Mouse (Mus musculus): ENCODE data around the gene Wfs1. TPM values are rescaled to one million over a fixed set of nuclear protein-coding genes. Genes with fewer than 3 reads are reported as not detected.
A peak's percentile ranks its signal among the peaks of the same experiment; 100 is the strongest.

Wfs1 gene
- polyA plus RNA-seq, 1 experiment from 2014 or later, result 6.5 TPM

DNA sequence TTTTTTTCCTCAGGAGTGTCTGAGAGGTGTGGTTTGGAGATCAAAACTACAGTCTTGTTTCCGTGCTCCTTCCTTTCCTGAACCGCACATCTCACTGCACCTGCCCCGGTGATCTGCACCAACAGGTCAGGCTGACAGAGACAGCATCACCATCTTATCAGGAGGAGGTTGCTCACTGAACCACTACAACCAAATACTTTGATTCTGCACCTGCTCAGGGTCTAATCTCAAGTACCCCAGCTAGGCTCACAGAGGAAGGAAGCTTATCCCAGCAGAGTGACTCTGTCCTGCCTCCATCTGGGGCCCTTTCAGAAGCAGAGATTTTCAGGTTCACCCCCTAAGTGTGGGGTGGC, 596 bp upstream of the Wfs1 start:
- Histone ChIP-seq H3K27ac (ENCODE audit: low read length) (no peak overlapping the region), H3K4me3 (ENCODE audit: low read depth, low read length) (no peak overlapping the region; the same call in 1 of the 2 replicates), H3K4me1 (ENCODE audit: insufficient read depth, low read depth, low read length) (0 out of 2 replicates have a peak, but pooled peaks cover 4% of the 10 kb centered on the region), H3K4me2 (replicated peaks; ENCODE audit: low read depth, low read length) (peak overlapping the region; percentile 98; the same call in 1 of the 2 replicates), H3K27me3 (replicated peaks; ENCODE audit: insufficient read depth, low read length) (no peaks in the 10 kb centered on the region), H3K9ac (replicated peaks; ENCODE audit: low read depth) (no peak overlapping the region), H3K36me3 (ENCODE audit: insufficient read depth, low read length) (no peaks in the 10 kb centered on the region), H3K9me3 (ENCODE audit: low read length) (no peaks in the 10 kb centered on the region)
- no peak for ATAC-seq
- no peak for TF ChIP-seq EP300 (IDR thresholded peaks at IDR 0.05)
- no peak for TF ChIP-seq CTCF (IDR thresholded peaks at IDR 0.05)
- no peak for DNase-seq (ENCODE audit: low spot score)
- 0% methylated on average over 3 of the region's 3 CpGs for WGBS

DNA sequence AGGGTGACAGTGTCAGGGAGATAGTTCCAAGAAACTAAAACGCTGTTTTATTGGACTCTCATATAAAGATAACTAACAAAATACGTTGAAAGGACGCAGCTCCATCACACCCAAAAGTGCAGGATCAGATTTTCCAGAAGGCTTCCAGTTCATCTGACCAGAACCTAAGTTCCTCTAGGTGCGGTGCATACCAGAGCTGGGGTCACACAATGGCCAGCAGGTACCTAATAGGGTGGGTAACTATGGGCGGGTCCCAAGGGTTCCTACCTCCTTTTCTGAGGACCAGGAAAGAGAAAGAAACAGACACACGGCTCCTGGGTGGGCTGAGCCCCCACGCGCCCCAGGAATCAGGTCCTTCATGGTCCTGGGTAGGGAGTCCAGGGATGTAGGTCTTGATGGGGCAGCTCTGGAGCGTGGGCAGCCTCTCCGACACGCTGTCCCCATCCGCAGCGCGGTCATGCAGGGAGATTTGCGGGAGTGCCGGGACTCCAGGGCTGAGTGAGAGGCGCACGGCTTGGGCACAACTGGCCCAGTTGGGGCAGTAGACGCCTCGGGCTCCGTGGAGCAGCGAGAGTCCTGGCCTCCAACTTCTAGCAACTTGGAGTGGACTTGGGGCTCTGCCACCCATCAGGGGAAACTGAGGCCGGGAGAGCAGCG, 753 bp downstream of the Wfs1 start:
- Histone ChIP-seq H3K36me3 (ENCODE audit: insufficient read depth, low read length) (no peaks in the 10 kb centered on the region), H3K4me2 (replicated peaks; ENCODE audit: low read depth, low read length) (peak overlapping the region; percentile 98), H3K27me3 (replicated peaks; ENCODE audit: insufficient read depth, low read length) (no peaks in the 10 kb centered on the region), H3K27ac (ENCODE audit: low read length) (no peak overlapping the region), H3K9ac (replicated peaks; ENCODE audit: low read depth) (peak overlapping the region; percentile 54), H3K4me1 (ENCODE audit: insufficient read depth, low read depth, low read length) (0 out of 2 replicates have a peak, but pooled peaks cover 4% of the 10 kb centered on the region), H3K4me3 (ENCODE audit: low read depth, low read length) (peak overlapping the region; percentile 55), H3K9me3 (ENCODE audit: low read length) (no peaks in the 10 kb centered on the region)
- ATAC-seq (peak; percentile 8), DNase-seq (ENCODE audit: low spot score) (peak; percentile 14)
- WGBS, result 9% methylated on average over 22 of the region's 24 CpGs
- no peak for TF ChIP-seq CTCF (IDR thresholded peaks at IDR 0.05)
- TF ChIP-seq EP300 (IDR thresholded peaks at IDR 0.05), result no peak

DNA sequence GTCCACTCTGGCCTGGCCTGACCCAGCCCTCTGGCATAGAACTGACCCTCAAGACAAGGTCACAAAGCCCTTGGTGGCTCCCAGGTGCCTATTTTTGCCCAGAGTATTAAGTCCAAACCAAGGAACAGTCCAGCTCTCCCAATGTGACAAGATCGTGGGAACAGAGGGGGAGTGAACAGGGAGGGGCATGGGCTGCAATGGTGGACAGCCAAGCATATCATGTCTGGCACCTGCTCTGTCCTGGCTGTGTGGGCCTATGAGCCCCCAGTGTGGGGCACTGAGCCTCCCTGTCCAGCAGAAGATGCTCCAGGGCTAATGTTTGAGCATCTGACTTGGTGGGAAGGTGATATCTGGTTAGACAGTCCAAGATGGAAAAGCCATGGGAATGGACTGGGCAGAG, 2.4 kb downstream of the Wfs1 start:
- H3K36me3 ChIP-seq (ENCODE audit: insufficient read depth, low read length), result no peaks in the 10 kb centered on the region
- 0 out of 2 replicates have a peak, but pooled peaks cover 4% of the 10 kb centered on the region for H3K4me1 ChIP-seq (ENCODE audit: insufficient read depth, low read depth, low read length)
- WGBS, result 79% methylated on average over 1 of the region's 1 CpGs
- H3K9me3 ChIP-seq (ENCODE audit: low read length), result no peaks in the 10 kb centered on the region
- H3K4me2 ChIP-seq (replicated peaks; ENCODE audit: low read depth, low read length), result no peak overlapping the region
- H3K27ac ChIP-seq (ENCODE audit: low read length), result no peak overlapping the region
- no peak overlapping the region for H3K9ac ChIP-seq (replicated peaks; ENCODE audit: low read depth)
- DNase-seq (ENCODE audit: low spot score) (no peak), ATAC-seq (no peak)
- H3K4me3 ChIP-seq (ENCODE audit: low read depth, low read length), result no peak overlapping the region
- no peaks in the 10 kb centered on the region for H3K27me3 ChIP-seq (replicated peaks; ENCODE audit: insufficient read depth, low read length)
- TF ChIP-seq EP300 (IDR thresholded peaks at IDR 0.05) (no peak), CTCF (IDR thresholded peaks at IDR 0.05) (no peak)

DNA sequence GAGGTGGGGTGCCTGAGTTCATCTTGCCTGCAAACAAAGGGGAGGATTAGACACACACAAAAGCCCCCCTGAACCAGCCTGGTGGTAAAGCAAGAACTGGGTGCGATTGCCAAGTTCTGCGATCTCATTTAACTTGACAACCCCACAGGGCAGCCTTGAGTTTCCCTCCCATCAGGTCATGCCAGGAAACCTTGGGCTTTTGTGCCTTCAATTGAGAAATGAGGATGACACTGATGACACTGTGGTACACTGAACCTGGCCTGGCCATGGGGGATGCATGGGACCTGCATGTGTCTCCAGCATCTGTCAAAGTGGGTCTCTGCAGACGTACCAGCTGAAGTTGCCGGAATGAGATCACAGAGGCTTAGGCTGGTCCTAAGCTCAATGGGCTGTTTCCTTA, 6.7 kb downstream of the Wfs1 start:
- ATAC-seq, result no peak

DNA sequence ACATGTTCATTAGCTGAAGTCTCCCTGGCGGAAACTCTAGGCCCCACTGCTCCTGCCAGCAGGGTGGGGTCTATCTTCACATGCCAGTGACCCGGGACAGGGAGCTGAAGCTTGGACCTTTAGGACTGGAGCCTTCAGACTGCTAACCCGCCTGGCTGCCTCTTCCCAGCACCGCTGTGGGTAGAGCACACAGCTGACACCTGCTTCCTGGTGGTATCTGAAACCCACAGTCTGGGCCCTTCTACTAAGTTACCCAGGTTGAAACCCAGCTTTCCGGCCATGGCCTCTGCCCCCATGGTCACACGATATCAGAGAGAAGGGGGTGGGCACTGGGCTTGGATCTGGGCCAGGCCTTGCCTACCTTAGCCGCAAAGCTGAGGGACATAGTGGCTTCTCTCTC, 9.4 kb downstream of the Wfs1 start:
- no peak for ATAC-seq
- TF ChIP-seq EP300 (IDR thresholded peaks at IDR 0.05) (no peak), CTCF (IDR thresholded peaks at IDR 0.05) (no peak)
- 79% methylated on average over 7 of the region's 7 CpGs for WGBS

More for the DNA sequence above, 6.7 kb downstream of the Wfs1 start:
- Histone ChIP-seq H3K27me3 (replicated peaks; ENCODE audit: insufficient read depth, low read length) (no peaks in the 10 kb centered on the region), H3K4me1 (ENCODE audit: insufficient read depth, low read depth, low read length) (no peaks in the 10 kb centered on the region), H3K4me2 (replicated peaks; ENCODE audit: low read depth, low read length) (no peak overlapping the region), H3K9ac (replicated peaks; ENCODE audit: low read depth) (no peak overlapping the region), H3K9me3 (ENCODE audit: low read length) (no peaks in the 10 kb centered on the region), H3K4me3 (ENCODE audit: low read depth, low read length) (no peak overlapping the region), H3K27ac (ENCODE audit: low read length) (no peak overlapping the region), H3K36me3 (ENCODE audit: insufficient read depth, low read length) (no peaks in the 10 kb centered on the region)
- no peak for DNase-seq (ENCODE audit: low spot score)
- WGBS, result 93% methylated on average over 4 of the region's 4 CpGs
- TF ChIP-seq EP300 (IDR thresholded peaks at IDR 0.05) (no peak), CTCF (IDR thresholded peaks at IDR 0.05) (no peak)

DNA sequence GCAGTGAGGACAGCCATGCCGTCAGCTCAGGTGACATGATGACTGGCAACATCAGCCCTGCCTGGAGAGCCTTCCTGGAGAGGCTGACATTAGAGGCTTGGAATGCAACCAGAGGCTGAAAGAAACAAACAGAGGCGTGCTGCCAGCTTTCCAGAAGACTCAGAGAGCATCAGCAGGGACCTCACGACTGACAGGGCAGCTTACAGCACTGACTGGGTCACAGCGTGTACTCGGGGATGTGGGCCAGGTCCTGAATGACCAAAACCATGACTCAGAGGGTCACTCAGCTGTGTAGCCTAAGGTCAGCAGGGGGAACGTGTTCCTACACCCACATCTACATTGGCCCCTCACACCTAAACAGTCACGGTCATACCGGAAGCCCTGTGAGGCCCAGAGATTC, 10.0 kb downstream of the Wfs1 start:
- H3K4me1 ChIP-seq (ENCODE audit: insufficient read depth, low read depth, low read length), result no peaks in the 10 kb centered on the region
- WGBS, result 48% methylated on average over 8 of the region's 8 CpGs

More for the DNA sequence above, 9.4 kb downstream of the Wfs1 start:
- Histone ChIP-seq H3K27ac (ENCODE audit: low read length) (no peak overlapping the region), H3K4me3 (ENCODE audit: low read depth, low read length) (no peak overlapping the region), H3K9ac (replicated peaks; ENCODE audit: low read depth) (no peak overlapping the region), H3K9me3 (ENCODE audit: low read length) (no peaks in the 10 kb centered on the region), H3K4me2 (replicated peaks; ENCODE audit: low read depth, low read length) (no peak overlapping the region), H3K27me3 (replicated peaks; ENCODE audit: insufficient read depth, low read length) (no peaks in the 10 kb centered on the region), H3K36me3 (ENCODE audit: insufficient read depth, low read length) (no peaks in the 10 kb centered on the region), H3K4me1 (ENCODE audit: insufficient read depth, low read depth, low read length) (no peaks in the 10 kb centered on the region)
- DNase-seq (ENCODE audit: low spot score), result no peak

More for the DNA sequence above, 10.0 kb downstream of the Wfs1 start:
- Histone ChIP-seq H3K36me3 (ENCODE audit: insufficient read depth, low read length) (no peaks in the 10 kb centered on the region), H3K4me2 (replicated peaks; ENCODE audit: low read depth, low read length) (no peak overlapping the region), H3K4me3 (ENCODE audit: low read depth, low read length) (no peak overlapping the region), H3K9ac (replicated peaks; ENCODE audit: low read depth) (no peak overlapping the region), H3K27me3 (replicated peaks; ENCODE audit: insufficient read depth, low read length) (no peaks in the 10 kb centered on the region), H3K27ac (ENCODE audit: low read length) (no peak overlapping the region), H3K9me3 (ENCODE audit: low read length) (no peaks in the 10 kb centered on the region)
- DNase-seq (ENCODE audit: low spot score) (no peak), ATAC-seq (0 out of 2 replicates have a peak, but pooled peaks have one; percentile 32)
- TF ChIP-seq EP300 (IDR thresholded peaks at IDR 0.05) (no peak), CTCF (IDR thresholded peaks at IDR 0.05) (no peak)
